Mouse (Mus musculus) liver (tissue): ENCODE measurements around the gene Itpripl2.

Source experiments
- DNase-seq: peaks from one replicate; pipeline ENCODE4 v3.0.0-alpha.2; 2020; ENCODE audit warnings: mixed read lengths

Itpripl2 gene

DNA sequence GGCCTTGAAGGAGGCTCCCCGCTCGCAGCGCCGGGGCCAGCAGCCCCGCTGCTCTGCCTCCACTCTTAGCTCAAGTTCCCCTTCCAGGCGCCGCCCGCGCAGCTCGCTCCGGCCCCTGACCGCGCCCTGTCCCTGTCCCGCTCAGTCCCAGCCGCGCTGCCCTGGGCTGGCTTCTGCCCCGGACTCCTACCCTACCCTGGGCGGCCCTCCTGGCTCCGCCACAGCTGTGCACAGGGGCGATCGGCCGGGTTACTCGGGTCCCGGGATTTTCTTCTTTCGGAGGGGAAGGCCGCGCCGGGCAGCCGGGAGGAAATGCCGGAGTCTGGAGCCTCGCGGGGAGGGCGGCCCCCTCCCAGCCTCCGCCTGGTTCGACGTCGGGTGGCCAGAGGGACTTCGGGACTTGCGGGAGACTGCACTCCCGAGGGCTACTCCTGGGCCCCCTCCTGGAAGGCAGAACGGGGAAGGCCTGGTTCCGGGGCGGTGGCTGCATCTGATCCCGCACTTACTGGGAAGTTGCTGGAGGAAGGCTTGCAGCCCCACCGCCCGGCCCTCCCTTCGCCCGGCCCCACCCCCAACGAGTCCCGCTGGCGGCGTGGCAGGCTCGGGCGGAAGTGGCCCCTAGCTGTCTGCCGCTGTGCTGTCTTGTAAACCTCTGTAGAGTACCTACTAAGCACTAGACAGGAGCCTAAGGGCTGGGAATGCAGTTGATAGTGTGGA lies at the start of gene Itpripl2:
Itpripl2 (minus strand) TSS at position 545 of the 717 bp plus-strand sequence.
- DNase-seq: peak; percentile 75

DNA sequence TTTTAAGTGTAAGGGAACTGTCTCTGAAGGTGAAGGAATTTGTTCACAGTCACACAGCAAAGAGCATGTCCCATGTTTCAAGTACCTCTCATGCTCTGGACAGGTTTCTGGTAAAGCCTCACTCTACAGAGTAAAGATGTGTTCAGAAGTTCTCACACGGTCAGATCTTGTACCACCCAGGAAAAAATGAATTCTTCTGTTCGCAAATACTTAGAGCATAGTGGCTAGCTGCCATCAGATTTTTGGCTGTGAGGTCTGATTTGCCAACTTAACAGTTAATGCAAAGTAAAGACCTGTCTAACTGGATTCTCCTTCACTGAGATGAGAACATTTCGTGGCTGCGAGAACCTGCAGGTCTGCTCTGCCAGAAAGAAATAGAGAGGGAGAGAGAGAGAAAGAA lies 43.3 kb upstream of the Itpripl2 start:
- no peak for DNase-seq

DNA sequence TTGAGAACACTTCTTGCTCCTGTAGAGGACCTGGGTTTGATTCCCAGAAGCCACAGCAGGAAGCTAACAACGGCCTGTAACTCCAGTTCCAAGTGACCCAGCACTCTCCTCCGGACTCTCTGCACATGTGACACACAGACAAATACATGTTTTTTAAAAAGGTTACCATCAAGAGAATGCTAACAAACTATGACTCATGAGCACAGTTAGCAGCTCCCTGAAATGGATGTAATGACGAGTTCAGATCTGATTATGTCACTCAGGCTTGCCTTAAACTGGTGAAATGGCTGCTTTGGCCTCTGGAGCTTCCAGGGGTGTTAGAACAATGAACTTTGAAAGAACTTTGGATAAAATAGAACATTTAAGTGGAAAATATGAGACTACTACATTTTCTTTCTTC lies 42.6 kb upstream of the Itpripl2 start:
- no peak for DNase-seq

DNA sequence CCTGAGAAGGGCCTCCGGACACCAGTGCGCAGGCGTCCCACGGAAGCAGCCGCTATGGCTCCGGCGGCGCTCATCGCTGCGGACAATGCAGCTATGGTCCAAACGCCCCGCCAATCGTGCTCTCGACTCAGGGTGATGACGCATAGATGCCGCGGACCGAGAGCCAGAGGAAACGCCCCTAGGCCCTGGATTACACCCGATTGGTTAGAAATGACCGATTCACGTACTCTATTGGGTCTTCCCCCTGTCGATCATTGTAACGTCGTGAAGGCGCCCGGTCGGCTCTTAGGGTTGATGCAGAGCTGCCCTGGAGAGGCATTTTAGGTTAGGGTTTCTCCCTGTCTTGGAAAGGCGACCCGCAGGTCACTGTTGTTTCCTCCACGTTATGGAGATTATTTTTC lies 41.4 kb upstream of the Itpripl2 start, which contains the start of gene Coq7:
Coq7 (minus strand) TSS at position 179 of the 401 bp plus-strand sequence.
- DNase-seq: peak; percentile 93

DNA sequence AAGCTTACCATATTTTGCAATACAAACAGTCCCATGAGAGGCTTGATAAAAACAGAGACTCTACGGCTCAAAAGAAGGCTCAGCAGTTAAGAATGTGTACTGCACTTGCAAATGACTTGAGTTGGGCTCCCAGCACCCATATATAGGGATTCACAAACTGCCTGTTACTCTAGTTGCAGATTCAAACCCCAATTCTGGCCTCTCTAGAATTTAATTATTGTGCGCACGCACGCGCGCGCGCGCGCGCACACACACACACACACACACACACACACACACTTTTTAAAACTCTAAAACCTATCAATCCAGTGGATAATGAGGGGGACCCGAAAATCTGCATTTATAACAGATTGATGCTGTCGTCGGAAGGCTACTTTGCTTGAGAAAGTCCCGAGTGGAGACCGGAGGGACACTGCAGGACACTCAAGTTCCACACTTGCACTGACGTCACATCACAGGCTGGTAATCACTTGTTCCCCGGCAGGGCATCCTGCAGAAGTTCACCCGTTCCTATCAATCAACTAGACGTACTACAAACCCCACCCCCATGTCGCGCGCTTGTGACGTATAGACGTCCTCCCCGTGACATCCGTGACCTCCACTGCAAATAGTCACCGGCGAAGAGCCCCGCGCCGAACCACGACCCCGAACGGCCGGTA lies 40.9 kb upstream of the Itpripl2 start:
- DNase-seq: peak; percentile 95

DNA sequence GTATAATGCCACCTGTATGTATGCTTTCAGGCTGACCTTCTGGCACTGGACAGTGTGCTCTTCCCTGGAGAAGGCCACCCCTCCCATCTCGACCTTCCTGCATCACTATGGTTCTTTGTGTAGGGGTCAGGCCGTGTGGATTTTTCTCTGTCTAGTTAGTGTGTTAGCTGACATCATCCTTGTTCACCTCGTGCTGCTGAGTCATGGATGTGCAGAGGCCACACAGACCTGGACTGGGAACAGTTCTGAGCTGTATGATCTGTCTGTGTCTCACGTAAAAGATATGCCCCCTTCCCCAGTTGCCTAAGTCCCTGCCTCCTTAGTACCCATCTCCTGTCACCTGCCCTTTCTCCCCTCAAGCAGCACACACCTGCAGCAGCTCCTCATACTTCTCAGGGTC lies 35.2 kb upstream of the Itpripl2 start:
- no peak for DNase-seq

DNA sequence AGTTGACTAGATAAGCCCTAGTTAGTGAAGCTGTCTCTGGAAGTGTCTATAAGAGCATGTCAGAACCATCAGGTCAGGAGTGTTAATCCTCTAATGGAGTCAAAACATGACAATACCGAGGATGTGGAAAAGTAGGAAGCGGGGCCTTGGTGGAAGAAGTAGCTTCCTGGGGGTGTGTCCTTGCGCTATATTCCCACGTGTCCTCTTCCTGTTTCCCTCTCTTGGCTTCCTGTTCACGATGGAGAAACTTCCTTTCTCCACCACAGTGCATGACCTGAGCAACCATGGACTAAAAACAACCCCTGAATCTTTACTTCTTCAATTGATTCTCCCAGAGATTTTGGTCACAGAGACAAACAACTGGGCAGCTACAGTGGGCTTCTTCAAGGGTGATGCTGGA lies 30.3 kb upstream of the Itpripl2 start:
- DNase-seq: no peak

DNA sequence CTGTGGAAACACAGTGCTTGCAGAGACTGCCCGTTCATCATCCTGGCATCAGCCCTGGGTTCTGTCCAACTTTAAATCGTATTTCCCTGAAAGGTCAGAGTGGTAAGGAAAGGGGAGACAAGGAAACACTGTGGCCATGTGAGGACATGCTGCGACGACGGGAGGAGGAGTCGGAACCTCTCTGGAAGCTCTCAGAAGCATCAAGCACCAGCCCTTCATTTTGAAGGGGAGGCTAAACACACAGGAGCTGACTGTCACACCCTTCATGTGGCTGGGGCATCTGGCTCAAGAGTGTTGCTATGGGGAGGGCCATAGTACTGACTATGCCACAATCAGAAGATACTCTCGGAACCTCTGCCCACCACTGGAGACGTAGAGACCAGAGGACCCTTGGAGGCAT lies 27.9 kb upstream of the Itpripl2 start:
- no peak for DNase-seq

DNA sequence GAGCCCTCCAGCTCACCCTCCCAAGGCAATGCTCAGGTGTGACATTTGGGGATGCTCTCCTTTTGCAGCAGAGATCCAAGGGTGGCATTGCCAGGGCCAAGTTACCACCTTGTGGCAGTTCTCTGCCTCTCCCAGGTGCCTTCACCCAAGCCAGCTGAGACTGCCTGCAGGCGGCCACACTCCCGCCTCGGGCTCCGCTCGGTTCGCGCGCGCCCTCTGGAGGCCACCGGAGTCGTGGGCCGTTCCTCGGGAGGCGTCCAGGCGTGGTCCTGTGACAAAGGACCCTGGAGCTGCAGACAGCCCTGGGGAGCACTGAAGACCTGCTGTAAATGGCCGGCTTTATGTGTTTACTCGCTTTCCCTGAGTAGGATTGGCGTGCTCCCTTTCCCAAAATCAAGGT lies 26.9 kb upstream of the Itpripl2 start:
- DNase-seq: peak; percentile 71

DNA sequence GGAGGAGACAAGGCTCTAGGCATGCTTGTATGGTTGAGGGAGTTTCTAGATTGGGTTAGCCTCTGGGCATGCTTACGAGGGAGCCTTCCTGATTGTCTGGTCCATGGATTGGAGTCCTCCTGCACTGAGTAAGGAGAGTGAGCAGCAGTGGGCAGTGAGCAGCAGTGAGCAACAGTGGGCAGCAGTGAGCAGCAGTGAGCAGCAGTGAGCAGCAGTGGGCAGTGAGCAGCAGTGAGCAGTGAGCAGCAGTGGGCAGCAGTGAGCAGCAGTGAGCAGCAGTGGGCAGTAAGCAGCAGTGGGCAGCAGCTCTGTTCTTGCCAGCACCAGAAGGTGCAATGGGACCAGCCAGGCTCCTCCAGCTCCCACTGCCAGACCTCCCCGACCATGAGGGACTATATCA lies 26.0 kb upstream of the Itpripl2 start:
- DNase-seq: peak; percentile 39

DNA sequence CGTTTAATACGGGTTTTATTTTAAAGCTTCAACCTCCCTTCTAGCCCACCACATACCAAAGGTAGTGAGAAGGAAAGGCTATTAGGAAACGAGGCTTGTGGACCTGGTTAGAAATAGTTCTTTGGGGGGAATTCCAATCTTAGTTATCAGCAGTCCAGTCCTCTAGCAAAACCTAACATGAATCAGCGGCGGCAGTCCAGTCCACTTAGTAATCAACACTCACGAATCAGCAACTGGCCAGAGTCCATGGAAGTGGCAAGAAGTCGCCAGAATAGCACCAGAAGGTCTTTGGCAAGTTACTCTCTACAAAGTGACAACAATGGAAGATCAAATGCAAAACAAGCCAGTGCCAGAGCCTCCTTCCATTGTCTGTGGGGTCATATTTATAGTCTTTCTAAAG lies 16.8 kb upstream of the Itpripl2 start:
- DNase-seq: no peak

DNA sequence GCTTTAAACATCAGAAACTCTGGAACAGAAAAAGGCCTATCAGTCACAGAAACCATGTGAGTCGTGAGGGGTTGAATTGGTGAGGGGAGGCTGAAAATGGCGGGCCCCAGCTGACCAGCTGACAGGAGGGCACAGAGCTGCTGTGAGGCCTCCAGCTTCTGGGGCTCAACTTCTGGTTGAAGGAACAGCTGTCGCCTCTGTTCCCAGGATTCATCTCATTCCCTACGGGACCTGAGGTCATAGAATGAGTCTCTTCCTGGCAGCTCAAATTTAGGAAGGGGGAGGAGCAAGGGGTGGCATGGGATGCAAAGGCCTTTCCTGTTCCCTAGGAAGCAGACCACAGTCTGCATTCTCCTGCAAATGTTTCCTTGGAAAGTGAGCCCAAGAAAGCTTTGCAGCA lies 12.1 kb upstream of the Itpripl2 start:
- DNase-seq: no peak

DNA sequence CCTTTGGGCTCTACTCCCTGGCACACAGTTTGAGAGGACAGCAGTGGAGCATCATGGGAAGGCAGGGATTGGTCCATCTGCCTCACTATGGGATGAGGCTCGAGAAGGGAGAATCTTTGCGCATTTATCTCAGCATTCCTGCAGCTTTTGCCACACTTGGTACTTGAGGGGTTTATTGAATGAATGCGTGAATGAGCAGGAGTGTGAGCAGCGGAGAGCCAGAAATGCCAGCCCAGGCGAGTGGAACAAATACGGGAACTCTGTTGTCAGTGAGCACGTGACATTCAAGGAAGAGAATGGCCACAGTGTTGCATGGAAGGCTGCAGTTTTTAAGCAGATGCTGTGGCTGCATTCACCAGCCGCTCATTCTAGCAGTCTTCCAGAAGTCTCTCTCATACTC lies 10.6 kb upstream of the Itpripl2 start:
- no peak for DNase-seq

DNA sequence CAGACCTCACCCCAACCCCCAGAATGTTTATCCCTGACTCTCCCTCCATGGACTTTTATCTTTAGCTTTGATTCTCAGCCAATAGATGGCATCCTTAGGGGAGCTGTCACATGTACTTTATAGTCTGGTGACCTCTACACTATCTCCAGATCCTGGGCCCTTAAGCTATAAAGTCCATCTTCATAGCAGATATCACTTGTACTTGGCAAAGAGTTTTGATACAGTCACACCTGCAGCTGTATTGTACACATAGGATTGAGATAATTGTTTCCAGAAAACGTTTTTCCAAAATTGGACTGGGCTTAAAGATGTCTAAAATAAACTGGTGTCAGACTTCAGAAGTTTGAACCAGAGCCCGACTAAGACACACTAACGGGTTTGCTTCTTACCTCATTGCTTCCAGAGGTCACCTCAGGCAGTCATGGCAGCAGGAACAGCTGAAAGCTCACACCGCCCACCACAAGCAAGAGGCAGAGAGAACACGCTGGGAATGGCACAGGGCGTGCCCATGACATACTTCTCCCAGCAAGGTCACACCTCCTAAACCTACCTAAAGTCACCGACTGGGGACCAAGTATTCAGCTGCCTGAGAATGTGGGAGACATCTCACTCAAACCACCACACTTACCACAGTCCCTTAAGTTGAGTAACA lies 8.1 kb upstream of the Itpripl2 start:
- no peak for DNase-seq

DNA sequence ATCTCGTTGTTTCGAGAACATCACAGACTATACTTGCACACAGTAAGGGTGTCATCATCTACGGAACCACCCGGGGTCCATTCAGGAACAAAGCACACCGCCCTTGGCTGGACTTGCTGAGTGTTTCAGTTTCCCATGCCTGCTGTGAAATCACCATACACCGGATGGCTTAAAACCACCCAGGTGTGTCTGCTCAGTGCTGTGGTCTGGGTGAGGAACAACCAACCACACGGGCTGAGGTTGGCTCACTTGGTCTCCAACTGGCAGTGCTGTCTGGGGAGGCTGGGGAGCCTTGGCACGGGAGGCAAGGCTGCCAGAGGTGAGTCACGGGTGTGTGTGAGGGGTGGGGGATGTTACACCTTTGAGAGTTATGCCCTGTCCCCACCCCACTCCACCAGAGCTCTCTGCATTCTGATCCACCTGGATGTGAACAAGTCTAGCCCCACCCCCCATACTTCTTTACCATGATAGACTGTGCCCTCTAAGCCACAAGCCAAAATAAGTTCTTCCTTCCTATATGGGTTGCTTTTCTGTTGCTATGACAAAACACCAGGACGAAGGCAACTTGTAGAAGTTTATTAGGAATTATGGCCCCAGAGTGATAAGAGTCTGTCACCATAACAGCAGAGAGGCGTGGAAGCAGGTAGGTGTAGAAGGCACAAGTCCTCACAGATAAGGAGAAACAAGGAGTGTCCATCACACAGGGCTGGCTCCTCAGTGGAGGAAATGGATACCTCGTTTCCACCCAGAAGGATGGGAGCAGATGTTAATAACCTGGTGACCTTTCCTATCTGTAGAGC lies 7.4 kb upstream of the Itpripl2 start:
- DNase-seq: no peak

DNA sequence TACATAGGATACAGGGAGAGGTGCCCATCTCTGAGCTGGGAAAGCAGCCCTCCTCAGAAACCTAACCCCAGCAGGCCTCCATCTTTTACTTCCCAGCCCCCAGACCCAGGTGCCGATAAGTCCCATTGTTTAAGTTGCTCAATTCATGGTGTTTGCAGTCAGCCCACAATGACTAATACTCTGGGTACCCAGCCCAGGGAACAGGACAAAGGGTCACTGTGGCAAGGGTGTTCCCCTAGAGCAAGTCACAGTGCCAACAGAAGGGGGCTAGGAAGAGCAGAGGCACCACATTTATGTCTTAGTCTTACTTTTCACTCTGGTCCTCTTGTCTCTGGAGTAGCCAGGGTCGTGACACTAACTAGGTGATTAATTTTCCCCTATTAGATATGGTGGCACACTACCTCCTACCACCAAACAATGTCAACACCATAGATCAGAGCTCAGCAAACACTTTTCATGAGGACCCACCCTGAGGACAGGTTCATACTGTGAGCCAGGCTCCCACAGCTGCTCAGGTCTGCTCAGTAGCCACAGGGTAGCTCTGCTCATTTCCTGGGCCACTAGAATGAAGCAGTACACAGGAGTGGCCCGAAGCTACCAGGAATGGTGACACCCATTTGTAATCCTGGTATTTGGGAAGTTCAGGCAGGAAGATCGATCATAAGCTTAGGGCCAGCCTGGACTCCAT lies 3.3 kb upstream of the Itpripl2 start:
- no peak for DNase-seq

DNA sequence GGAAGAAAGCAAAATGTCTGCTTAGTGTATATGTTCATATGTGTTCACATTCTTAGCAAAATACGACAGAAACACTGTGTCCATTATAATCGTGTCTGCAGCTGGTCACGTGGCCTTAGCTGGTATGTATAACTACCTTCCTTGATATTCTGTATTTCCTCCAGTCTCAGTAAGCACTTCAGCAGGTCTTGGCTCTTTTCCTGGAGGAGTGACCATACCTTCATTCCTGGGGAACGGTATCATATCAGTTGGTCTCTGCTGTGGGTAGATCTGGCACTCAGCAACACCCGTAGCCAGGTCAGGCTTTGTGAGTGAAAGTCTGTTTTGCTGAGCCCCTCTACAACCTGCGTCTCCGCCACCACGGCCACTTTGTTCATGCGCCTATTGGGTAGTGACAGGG lies 2.1 kb upstream of the Itpripl2 start:
- DNase-seq: no peak

DNA sequence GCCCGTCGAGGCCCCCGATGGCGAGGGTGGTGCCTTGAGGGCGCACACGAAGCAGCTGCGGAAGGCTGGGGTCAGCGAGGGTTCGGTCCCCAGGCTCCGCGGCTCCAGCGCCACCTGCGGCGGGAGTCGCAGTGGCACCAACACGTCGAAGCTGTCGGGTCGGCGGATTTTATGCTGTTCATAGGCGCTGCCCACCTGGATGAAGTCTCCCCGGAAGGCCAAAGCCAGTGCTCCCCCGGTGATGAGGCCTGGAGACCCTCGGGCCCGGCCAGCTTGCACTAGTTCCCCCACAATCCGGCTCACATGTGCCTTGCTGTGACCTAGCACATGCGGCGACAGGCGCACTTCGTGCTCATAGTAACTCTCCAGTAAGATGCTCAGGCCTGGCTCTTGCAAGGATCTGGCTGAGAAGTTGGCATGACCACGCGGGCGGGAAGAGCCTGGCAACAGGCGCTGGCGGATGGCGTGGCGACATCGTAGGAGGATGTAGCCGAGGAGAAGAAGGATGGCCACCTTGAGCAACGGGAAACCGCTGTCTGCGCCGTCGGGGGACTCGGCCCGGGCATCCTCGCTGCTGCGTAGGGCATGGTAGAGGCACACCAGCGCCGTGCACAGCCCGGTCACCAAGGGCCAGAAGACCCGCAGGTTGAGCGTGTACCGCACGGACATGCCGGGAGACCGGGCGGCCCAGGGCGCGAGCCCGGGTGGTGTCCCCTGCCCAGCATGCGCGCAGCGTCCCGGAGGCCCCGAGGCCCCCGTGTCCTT lies 927 bp downstream of the Itpripl2 start:
- DNase-seq: no peak

DNA sequence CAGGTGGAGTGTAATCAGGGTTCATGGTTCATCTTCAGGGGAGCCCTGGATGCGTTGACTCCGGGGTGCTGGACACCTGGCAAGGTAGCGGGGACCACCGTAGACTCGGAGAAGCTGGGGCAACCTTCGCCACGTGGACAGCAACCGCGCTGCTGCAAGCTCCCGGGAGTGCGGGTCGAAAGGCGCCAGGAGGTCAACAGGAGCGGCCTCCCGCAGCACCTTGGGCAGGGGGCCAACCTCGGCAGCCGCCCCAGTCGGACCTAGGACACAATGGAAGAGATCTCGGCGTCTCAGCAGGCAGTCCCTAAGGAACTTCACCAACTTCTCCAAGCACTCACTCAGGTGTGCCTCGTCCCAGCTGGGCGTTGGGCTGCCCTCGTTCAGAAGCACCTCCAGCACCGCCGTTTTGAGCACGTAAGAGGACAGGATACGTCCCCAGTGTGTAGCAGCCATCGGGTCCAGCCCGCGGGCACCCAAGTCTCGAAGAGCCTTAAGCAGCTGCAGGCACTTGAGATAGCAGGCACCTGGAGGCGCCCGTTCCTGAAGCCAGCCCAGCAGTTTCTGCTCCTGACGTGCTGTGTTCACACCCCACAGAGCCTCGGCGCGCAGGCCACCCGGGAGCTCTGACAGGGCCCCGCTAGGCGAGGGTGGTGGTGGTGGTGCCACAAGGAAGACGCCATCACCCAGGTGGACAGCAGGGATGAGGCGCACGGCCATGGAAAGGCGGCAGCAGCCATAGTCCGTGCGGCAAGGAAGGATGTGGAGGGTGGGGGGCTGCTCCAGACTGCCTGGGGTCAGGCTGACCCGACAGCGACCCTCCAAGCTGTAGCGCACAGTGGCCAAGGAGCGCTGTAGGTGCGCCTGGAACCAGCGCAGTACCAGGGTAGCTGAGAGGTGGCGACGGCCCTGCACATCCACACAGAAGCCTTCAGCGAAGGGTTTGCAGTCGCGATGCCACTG lies 1.8 kb downstream of the Itpripl2 start:
- no peak for DNase-seq

DNA sequence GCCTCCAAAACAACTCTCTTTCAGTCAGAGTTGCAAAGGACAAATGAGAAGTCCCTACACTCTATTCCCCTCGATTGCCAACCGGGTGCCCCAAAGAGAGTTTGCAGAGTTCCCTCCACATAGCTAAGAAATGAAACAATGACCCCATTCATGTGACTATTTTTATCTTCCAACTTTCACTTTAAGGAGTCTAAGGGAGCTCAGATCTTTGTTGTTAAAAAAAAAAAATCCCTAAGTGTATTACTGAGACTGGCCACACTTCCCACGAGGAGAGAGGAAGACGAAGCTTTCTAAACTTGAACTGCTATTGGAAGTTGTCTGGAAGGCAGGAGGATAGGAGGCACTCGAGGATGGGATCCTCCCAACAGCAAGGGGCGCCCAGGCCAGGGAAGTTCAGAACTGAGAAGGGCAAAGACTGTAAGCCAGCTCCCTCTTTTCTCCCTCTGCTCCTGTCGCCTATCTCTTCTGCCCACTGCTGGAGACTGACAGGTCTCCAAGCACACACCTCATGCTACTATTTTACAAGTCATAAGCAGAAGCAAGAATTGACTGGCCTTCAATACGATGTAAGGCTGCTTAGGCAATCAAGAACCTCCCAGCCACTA lies 3.6 kb downstream of the Itpripl2 start:
- no peak for DNase-seq
